Mouse (Mus musculus): ENCODE results near the gene Sqstm1. TPM values are rescaled to one million over a fixed set of nuclear protein-coding genes. Genes with fewer than 3 reads are reported as not detected.

The Sqstm1 gene
- total RNA-seq (2018; cell fraction: chromatin; rRNA removed), result 1,000 to 10,000 TPM in 16 of 26 experiments, 100 to 1,000 TPM in 10; 388 to 4,292 (median 1,510) TPM
- total RNA-seq (2018; cell fraction: cytosol; rRNA removed), result 1,000 to 10,000 TPM in 13 of 26 experiments, 100 to 1,000 TPM in 13; 523 to 2,418 (median 986) TPM
- total RNA-seq (2018; cell fraction: nucleus; rRNA removed), result 1,000 to 10,000 TPM in 17 of 26 experiments, 100 to 1,000 TPM in 9; 377 to 2,781 (median 1,417) TPM
- 491 to 809 TPM (median 572 TPM) in 3 replicates for polyA plus RNA-seq (2018)

GRCm38 (mm10) chr11:50210505-50211151, at the start of gene Sqstm1, which contains the start of gene Mgat4b:
Sqstm1 (minus strand) TSS chr11:50210827.
Mgat4b (plus strand) TSS chr11:50210890.
- H3K79me2 ChIP-seq (ENCODE audit: inconsistent target), result peaks cover 59% of the 10 kb centered on the region
- H3K36me3 ChIP-seq (ENCODE audit: inconsistent target), result peaks cover 26% of the 10 kb centered on the region
- 1% methylated on average over 44 of the region's 48 CpGs for WGBS (ENCODE audit: missing documents)
- peak within 1 kb of the TSS; percentile 82 for H3K4me3 ChIP-seq (ENCODE audit: inconsistent target)
- peak within 1 kb of the TSS; percentile 99 for H3K27ac ChIP-seq

GRCm38 (mm10) chr11:50258310-50258709, 47.7 kb upstream of the Sqstm1 start:
- H3K36me3 ChIP-seq (ENCODE audit: inconsistent target), result peaks cover 47% of the 10 kb centered on the region

GRCm38 (mm10) chr11:50256615-50257014, 46.0 kb upstream of the Sqstm1 start:
- Histone ChIP-seq H3K4me3 (ENCODE audit: inconsistent target) (no peak overlapping the region), H3K36me3 (ENCODE audit: inconsistent target) (peaks cover 34% of the 10 kb centered on the region), H3K79me2 (ENCODE audit: inconsistent target) (no peaks in the 10 kb centered on the region; the same call in 1 of the 2 replicates), H3K27ac (no peak overlapping the region)
- WGBS (ENCODE audit: missing documents), result 40% methylated on average over 7 of the region's 7 CpGs

More at GRCm38 (mm10) chr11:50258310-50258709, 47.7 kb upstream of the Sqstm1 start:
- 96% methylated on average over 7 of the region's 7 CpGs for WGBS (ENCODE audit: missing documents)
- no peaks in the 10 kb centered on the region; the same call in 1 of the 2 replicates for H3K79me2 ChIP-seq (ENCODE audit: inconsistent target)
- no peak overlapping the region for H3K4me3 ChIP-seq (ENCODE audit: inconsistent target)
- H3K27ac ChIP-seq, result no peak overlapping the region

- 100% methylated on average over 11 of the region's 12 CpGs for whole genome bisulfite sequencing (ENCODE audit: missing documents)
- no peak overlapping the region for H3K4me3 ChIP-seq (ENCODE audit: inconsistent target)
- H3K79me2 ChIP-seq (ENCODE audit: inconsistent target), result no peaks in the 10 kb centered on the region
- peaks cover 11% of the 10 kb centered on the region for H3K36me3 ChIP-seq (ENCODE audit: inconsistent target)
- no peak overlapping the region for H3K27ac ChIP-seq
Observed at GRCm38 (mm10) chr11:50254010-50254580, 43.5 kb upstream of the Sqstm1 start.

GRCm38 (mm10) chr11:50253393-50253792, 42.8 kb upstream of the Sqstm1 start:
- WGBS (ENCODE audit: missing documents), result 100% methylated on average over 1 of the region's 1 CpGs
- H3K27ac ChIP-seq, result no peak overlapping the region
- H3K4me3 ChIP-seq (ENCODE audit: inconsistent target), result no peak overlapping the region
- peaks cover 4% of the 10 kb centered on the region; the same call in 1 of the 2 replicates for H3K36me3 ChIP-seq (ENCODE audit: inconsistent target)
- no peaks in the 10 kb centered on the region for H3K79me2 ChIP-seq (ENCODE audit: inconsistent target)

GRCm38 (mm10) chr11:50252684-50253265, 42.1 kb upstream of the Sqstm1 start:
- H3K4me3 ChIP-seq (ENCODE audit: inconsistent target), result no peak overlapping the region
- H3K27ac ChIP-seq, result no peak overlapping the region
- WGBS (ENCODE audit: missing documents), result 92% methylated on average over 11 of the region's 11 CpGs
- no peaks in the 10 kb centered on the region; the same call in 1 of the 2 replicates for H3K36me3 ChIP-seq (ENCODE audit: inconsistent target)
- no peaks in the 10 kb centered on the region for H3K79me2 ChIP-seq (ENCODE audit: inconsistent target)

- H3K27ac ChIP-seq, result no peak overlapping the region
Observed at GRCm38 (mm10) chr11:50252166-50252565, 41.5 kb upstream of the Sqstm1 start.

GRCm38 (mm10) chr11:50248473-50249171, 38.0 kb upstream of the Sqstm1 start:
- H3K27ac ChIP-seq, result no peak overlapping the region
- no peaks in the 10 kb centered on the region for H3K36me3 ChIP-seq (ENCODE audit: inconsistent target)
- WGBS (ENCODE audit: missing documents), result 91% methylated on average over 7 of the region's 7 CpGs
- no peak overlapping the region for H3K4me3 ChIP-seq (ENCODE audit: inconsistent target)
- no peaks in the 10 kb centered on the region for H3K79me2 ChIP-seq (ENCODE audit: inconsistent target)

More at GRCm38 (mm10) chr11:50252166-50252565, 41.5 kb upstream of the Sqstm1 start:
- H3K36me3 ChIP-seq (ENCODE audit: inconsistent target), result no peaks in the 10 kb centered on the region; the same call in 1 of the 2 replicates
- WGBS (ENCODE audit: missing documents), result 95% methylated on average over 3 of the region's 3 CpGs
- H3K4me3 ChIP-seq (ENCODE audit: inconsistent target), result no peak overlapping the region
- no peaks in the 10 kb centered on the region for H3K79me2 ChIP-seq (ENCODE audit: inconsistent target)

GRCm38 (mm10) chr11:50245269-50245668, 34.6 kb upstream of the Sqstm1 start:
- 86% methylated on average over 4 of the region's 5 CpGs for WGBS (ENCODE audit: missing documents)
- H3K79me2 ChIP-seq (ENCODE audit: inconsistent target), result no peaks in the 10 kb centered on the region
- H3K27ac ChIP-seq, result peak overlapping the region; percentile 62; the same call in 1 of the 2 replicates
- H3K36me3 ChIP-seq (ENCODE audit: inconsistent target), result no peaks in the 10 kb centered on the region
- H3K4me3 ChIP-seq (ENCODE audit: inconsistent target), result no peak overlapping the region

GRCm38 (mm10) chr11:50243926-50244325, 33.3 kb upstream of the Sqstm1 start:
- H3K27ac ChIP-seq, result peak overlapping the region; percentile 62
- 18% methylated on average over 6 of the region's 6 CpGs for WGBS (ENCODE audit: missing documents)
- H3K36me3 ChIP-seq (ENCODE audit: inconsistent target), result no peaks in the 10 kb centered on the region
- no peaks in the 10 kb centered on the region for H3K79me2 ChIP-seq (ENCODE audit: inconsistent target)
- H3K4me3 ChIP-seq (ENCODE audit: inconsistent target), result no peak overlapping the region

GRCm38 (mm10) chr11:50240235-50240911, 29.7 kb upstream of the Sqstm1 start:
- WGBS (ENCODE audit: missing documents), result 34% methylated on average over 7 of the region's 7 CpGs
- Histone ChIP-seq H3K36me3 (ENCODE audit: inconsistent target) (no peaks in the 10 kb centered on the region), H3K4me3 (ENCODE audit: inconsistent target) (no peak overlapping the region), H3K27ac (peak overlapping the region; percentile 58), H3K79me2 (ENCODE audit: inconsistent target) (no peaks in the 10 kb centered on the region)

GRCm38 (mm10) chr11:50238821-50239791, 28.5 kb upstream of the Sqstm1 start:
- H3K27ac ChIP-seq, result peak overlapping the region; percentile 58
- 60% methylated on average over 9 of the region's 9 CpGs for WGBS (ENCODE audit: missing documents)
- H3K4me3 ChIP-seq (ENCODE audit: inconsistent target), result no peak overlapping the region

GRCm38 (mm10) chr11:50238324-50238723, 27.7 kb upstream of the Sqstm1 start, which contains the start of gene Ltc4s:
Ltc4s (minus strand) TSS chr11:50238616.
- Histone ChIP-seq H3K36me3 (ENCODE audit: inconsistent target) (peaks cover 17% of the 10 kb centered on the region), H3K27ac (peak within 1 kb of the TSS; percentile 58), H3K79me2 (ENCODE audit: inconsistent target) (no peaks in the 10 kb centered on the region), H3K4me3 (ENCODE audit: inconsistent target) (peak within 1 kb of the TSS; percentile 29)
- WGBS (ENCODE audit: missing documents), result 5% methylated on average over 10 of the region's 10 CpGs

More at GRCm38 (mm10) chr11:50238821-50239791, 28.5 kb upstream of the Sqstm1 start:
- H3K79me2 ChIP-seq (ENCODE audit: inconsistent target), result no peaks in the 10 kb centered on the region
- H3K36me3 ChIP-seq (ENCODE audit: inconsistent target), result peaks cover 9% of the 10 kb centered on the region

Data from macrophage (primary cell).